Mouse (Mus musculus) limb, embryonic 11.5 days (tissue): ENCODE measurements around the gene Mad1l1. TPM values are rescaled to one million over a fixed set of nuclear protein-coding genes. Genes with fewer than 3 reads are reported as not detected.

Experiments used
- ATAC-seq: fragments of 200-750 bp; cut with Nextera tagmentation; 2 replicates; pipeline ENCODE4 v1.8.0; 2017; ENCODE audit warnings: low read depth; ENCODE audit not compliant: insufficient number of reproducible peaks, low FRiP score, low TSS enrichment
- DNase-seq: peaks from one replicate; pipeline ENCODE4 v3.0.0-alpha.2; 2015; ENCODE audit warnings: low spot score
- H3K27ac ChIP-seq: fragments of 300-500 bp; sonication (generic); replicated peaks from 2 replicates; pipeline ENCODE4 v1.5.1; 2014; ENCODE audit warnings: low read depth, mild to moderate bottlenecking, low read length
- H3K27me3 ChIP-seq: fragments of 300-500 bp; sonication (generic); 2 replicates; pipeline ENCODE4 v1.6.1; 2014; ENCODE audit warnings: mild to moderate bottlenecking, low read length, mixed read lengths; ENCODE audit not compliant: control insufficient read depth, insufficient read depth
- H3K36me3 ChIP-seq: fragments of 300-500 bp; sonication (generic); 2 replicates; pipeline ENCODE4 v1.6.1; 2014; ENCODE audit warnings: mild to moderate bottlenecking, low read length, moderate library complexity, mixed read lengths; ENCODE audit not compliant: control insufficient read depth, insufficient read depth
- H3K4me1 ChIP-seq: fragments of 300-500 bp; sonication (generic); 2 replicates; pipeline ENCODE4 v1.6.1; 2014; ENCODE audit warnings: low read length, mixed read lengths; ENCODE audit not compliant: control insufficient read depth, insufficient read depth
- H3K4me2 ChIP-seq: fragments of 300-500 bp; sonication (generic); 2 replicates; pipeline ENCODE4 v1.6.1; 2014; ENCODE audit warnings: low read depth, mild to moderate bottlenecking, moderate library complexity; ENCODE audit not compliant: severe bottlenecking
- H3K4me3 ChIP-seq: fragments of 300-500 bp; sonication (generic); 2 replicates; pipeline ENCODE4 v1.5.1; 2014; ENCODE audit warnings: low read depth, low read length
- H3K9ac ChIP-seq: fragments of 300-500 bp; sonication (generic); 2 replicates; pipeline ENCODE4 v1.6.1; 2014; ENCODE audit warnings: mild to moderate bottlenecking, low read length
- H3K9me3 ChIP-seq: fragments of 300-500 bp; sonication (generic); 2 replicates; pipeline ENCODE4 v1.6.1; 2016; ENCODE audit warnings: low read length; ENCODE audit not compliant: control insufficient read depth
- WGBS: fragments of 180-500 bp; shearing (Covaris S2); extraction: QIAGEN DNeasy Blood & Tissue Kit; methylation state at CpG from one replicate; pipeline ENCODE4 v1.1.7; 2014; 5-methylcytosine and 5-hydroxymethylcytosine counted together
- polyA plus RNA-seq: library from polyadenylated mRNA; unstranded; fragments of >200 nt; fragmentation: Nextera tagmentation; extraction: Ambion mirVana; gene quantifications from 2 replicates; pipeline ENCODE4 v1.2.1, GENCODE M21; 2014

The Mad1l1 gene
- polyA plus RNA-seq, 1 experiment from 2014 or later, result 51.5 TPM

DNA sequence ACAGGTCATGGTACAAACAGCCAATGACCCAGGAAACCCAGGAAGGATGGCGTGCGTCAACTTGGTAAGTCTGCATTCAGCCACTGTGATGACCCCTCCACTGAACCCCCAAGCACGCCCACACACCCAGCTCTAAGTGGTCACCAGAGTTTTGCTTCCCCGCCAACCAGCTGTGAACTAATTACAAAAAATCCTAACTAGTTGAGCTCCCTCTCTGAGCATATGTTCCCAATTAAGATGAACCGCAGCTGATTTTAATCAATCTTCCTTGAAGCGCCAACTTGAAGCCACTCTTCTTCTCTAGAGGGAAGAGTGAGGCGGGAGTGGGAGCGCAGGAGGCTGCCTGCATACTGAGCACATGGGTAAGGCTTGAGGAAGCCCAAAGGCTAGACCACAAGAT is 218.6 kb downstream of the Mad1l1 start:
- Histone ChIP-seq H3K4me1 (peaks cover 19% of the 10 kb centered on the region), H3K36me3 (no peaks in the 10 kb centered on the region), H3K27ac (no peak overlapping the region), H3K9me3 (no peaks in the 10 kb centered on the region), H3K9ac (no peak overlapping the region), H3K4me2 (no peak overlapping the region), H3K4me3 (no peak overlapping the region), H3K27me3 (no peaks in the 10 kb centered on the region)
- no peak for ATAC-seq
- 13% methylated on average over 8 of the region's 8 CpGs for WGBS
- peak; percentile 52 for DNase-seq

DNA sequence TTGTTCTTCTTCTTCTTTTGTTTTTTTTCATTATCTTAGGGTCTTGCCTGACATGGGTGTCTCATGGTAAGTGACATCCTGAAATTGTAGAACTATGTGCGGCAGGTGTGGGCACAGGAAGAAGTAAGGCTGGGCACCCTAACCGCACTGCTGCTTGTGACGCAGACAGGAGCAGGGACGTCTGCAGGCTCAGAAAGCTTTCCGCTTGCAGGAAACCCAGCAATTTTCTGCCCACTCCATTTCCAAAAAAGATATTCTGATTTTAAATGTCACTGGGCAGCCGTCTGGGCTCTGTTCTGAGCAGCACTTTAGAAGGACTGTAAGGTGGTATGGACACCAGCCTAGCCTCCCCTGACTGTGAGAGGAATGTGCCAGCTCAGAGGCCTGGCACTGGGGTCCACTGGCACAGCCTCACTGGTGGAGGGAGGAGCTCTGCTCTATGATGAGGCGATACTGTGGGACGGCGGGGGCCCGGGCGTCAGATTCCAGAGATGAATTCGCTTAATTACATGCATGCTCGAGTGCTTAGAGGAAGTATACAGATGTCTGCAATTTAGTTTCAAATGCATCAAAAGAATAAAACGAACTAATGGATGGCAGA is 219.8 kb downstream of the Mad1l1 start:
- Histone ChIP-seq H3K9ac (no peak overlapping the region), H3K36me3 (no peaks in the 10 kb centered on the region), H3K4me1 (peaks cover 19% of the 10 kb centered on the region), H3K27ac (no peak overlapping the region), H3K4me3 (no peak overlapping the region), H3K4me2 (no peak overlapping the region), H3K27me3 (no peaks in the 10 kb centered on the region), H3K9me3 (no peaks in the 10 kb centered on the region)
- no peak for ATAC-seq
- 77% methylated on average over 14 of the region's 14 CpGs for WGBS
- DNase-seq, result no peak

GRCm38 (mm10) chr5:140098711-140099110 is 222.6 kb downstream of the Mad1l1 start:
- DNase-seq, result no peak
- Histone ChIP-seq H3K9me3 (no peaks in the 10 kb centered on the region), H3K4me3 (no peak overlapping the region), H3K4me2 (no peak overlapping the region), H3K27me3 (no peaks in the 10 kb centered on the region), H3K36me3 (no peaks in the 10 kb centered on the region), H3K9ac (no peak overlapping the region), H3K27ac (no peak overlapping the region), H3K4me1 (peaks cover 17% of the 10 kb centered on the region)
- WGBS, result 91% methylated on average over 5 of the region's 5 CpGs
- ATAC-seq, result no peak

- no peak overlapping the region for H3K9ac ChIP-seq
- no peak overlapping the region for H3K4me2 ChIP-seq
- no peak overlapping the region for H3K4me3 ChIP-seq
- no peak for ATAC-seq
- no peaks in the 10 kb centered on the region for H3K9me3 ChIP-seq
- no peak overlapping the region for H3K27ac ChIP-seq
- 88% methylated on average over 2 of the region's 2 CpGs for WGBS
- no peaks in the 10 kb centered on the region for H3K36me3 ChIP-seq
- no peaks in the 10 kb centered on the region for H3K27me3 ChIP-seq
- H3K4me1 ChIP-seq, result no peaks in the 10 kb centered on the region
- no peak for DNase-seq
Measured at GRCm38 (mm10) chr5:140095203-140095602, 226.1 kb downstream of the Mad1l1 start.

- peaks cover 2% of the 10 kb centered on the region; the same call in 1 of the 2 replicates for H3K36me3 ChIP-seq
- H3K4me3 ChIP-seq, result no peak overlapping the region
- ATAC-seq (no peak), DNase-seq (no peak)
- 91% methylated on average over 8 of the region's 8 CpGs for WGBS
- no peak overlapping the region for H3K27ac ChIP-seq
- no peak overlapping the region for H3K4me2 ChIP-seq
- no peak overlapping the region for H3K9ac ChIP-seq
- H3K27me3 ChIP-seq, result no peaks in the 10 kb centered on the region
- no peaks in the 10 kb centered on the region for H3K4me1 ChIP-seq
- no peaks in the 10 kb centered on the region for H3K9me3 ChIP-seq
Measured at GRCm38 (mm10) chr5:140093489-140093888, 227.9 kb downstream of the Mad1l1 start.

DNA sequence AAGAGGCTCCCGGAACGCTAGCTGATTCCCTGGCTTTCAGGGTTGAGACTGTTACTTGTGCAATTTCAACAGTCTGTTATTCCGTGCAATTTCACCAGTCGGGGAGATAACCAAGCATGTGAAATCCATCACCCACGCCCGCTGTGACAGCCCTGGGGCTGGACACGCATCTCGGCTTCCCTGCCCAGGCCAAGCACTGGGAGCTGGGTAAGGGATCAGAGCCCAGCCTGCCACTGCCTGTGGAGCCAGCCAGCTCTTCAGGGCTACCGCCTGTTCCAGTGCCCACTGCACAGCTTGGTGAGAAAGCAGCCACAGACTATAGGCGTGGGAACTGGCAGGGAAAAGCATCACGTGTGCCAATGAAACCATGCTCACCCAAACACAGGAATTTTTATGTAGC is 229.8 kb downstream of the Mad1l1 start:
- ATAC-seq (no peak), DNase-seq (no peak)
- Histone ChIP-seq H3K27me3 (no peaks in the 10 kb centered on the region), H3K4me1 (peaks cover 2% of the 10 kb centered on the region; the same call in 1 of the 2 replicates), H3K9me3 (no peaks in the 10 kb centered on the region), H3K9ac (no peak overlapping the region), H3K27ac (no peak overlapping the region), H3K36me3 (peaks cover 2% of the 10 kb centered on the region; the same call in 1 of the 2 replicates), H3K4me3 (no peak overlapping the region), H3K4me2 (no peak overlapping the region)
- WGBS, result 88% methylated on average over 11 of the region's 11 CpGs

- no peak for ATAC-seq
- peaks cover 2% of the 10 kb centered on the region; the same call in 1 of the 2 replicates for H3K36me3 ChIP-seq
- H3K4me3 ChIP-seq, result no peak overlapping the region
Measured at GRCm38 (mm10) chr5:140089263-140089662, 232.1 kb downstream of the Mad1l1 start.

GRCm38 (mm10) chr5:140087242-140087641 is 234.1 kb downstream of the Mad1l1 start:
- H3K27ac ChIP-seq, result no peak overlapping the region
- peaks cover 2% of the 10 kb centered on the region; the same call in 1 of the 2 replicates for H3K36me3 ChIP-seq
- 95% methylated on average over 7 of the region's 7 CpGs for WGBS
- peaks cover 9% of the 10 kb centered on the region for H3K4me1 ChIP-seq
- no peak overlapping the region for H3K4me3 ChIP-seq
- H3K4me2 ChIP-seq, result no peak overlapping the region
- no peaks in the 10 kb centered on the region for H3K27me3 ChIP-seq
- ATAC-seq (no peak), DNase-seq (no peak)
- H3K9me3 ChIP-seq, result no peaks in the 10 kb centered on the region
- no peak overlapping the region for H3K9ac ChIP-seq

More at GRCm38 (mm10) chr5:140089263-140089662, 232.1 kb downstream of the Mad1l1 start:
- Histone ChIP-seq H3K27ac (no peak overlapping the region), H3K9me3 (no peaks in the 10 kb centered on the region), H3K27me3 (no peaks in the 10 kb centered on the region), H3K9ac (no peak overlapping the region), H3K4me1 (peaks cover 2% of the 10 kb centered on the region; the same call in 1 of the 2 replicates), H3K4me2 (no peak overlapping the region)
- no peak for DNase-seq

DNA sequence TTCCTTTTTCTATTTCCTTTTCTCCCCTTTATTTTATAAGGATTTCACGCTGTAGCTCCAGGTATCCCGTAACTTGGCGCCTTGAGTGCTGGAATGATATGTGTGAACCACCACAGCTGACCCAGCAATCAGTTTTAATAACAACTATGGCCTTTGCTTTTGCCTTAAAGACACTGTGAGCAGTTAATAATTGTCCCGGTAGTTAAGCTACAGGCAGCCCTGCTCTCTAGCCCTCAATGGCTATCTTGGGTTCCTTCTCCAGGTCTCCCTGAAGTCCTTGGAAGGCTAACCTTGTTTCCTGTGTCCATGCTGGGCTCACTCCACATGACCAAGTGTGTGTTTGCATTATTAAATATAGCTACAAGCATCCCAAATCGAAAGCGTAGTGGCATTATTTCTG is 237.0 kb downstream of the Mad1l1 start:
- Histone ChIP-seq H3K9me3 (no peaks in the 10 kb centered on the region), H3K4me2 (no peak overlapping the region), H3K4me1 (peaks cover 11% of the 10 kb centered on the region), H3K27me3 (no peaks in the 10 kb centered on the region), H3K9ac (no peak overlapping the region), H3K36me3 (peaks cover 2% of the 10 kb centered on the region; the same call in 1 of the 2 replicates), H3K27ac (no peak overlapping the region), H3K4me3 (no peak overlapping the region)
- no peak for ATAC-seq
- 95% methylated on average over 6 of the region's 6 CpGs for WGBS
- DNase-seq, result no peak
